Mouse (Mus musculus) stomach, embryonic 15.5 days (tissue): Measurements from ENCODE around the gene Agap1. TPM values are rescaled to one million over a fixed set of nuclear protein-coding genes. Genes with fewer than 3 reads are reported as not detected.
A peak's percentile ranks its signal among the peaks of the same experiment; 100 is the strongest.

ENCODE experiments used
- ATAC-seq: fragments of 200-750 bp; cut with Nextera tagmentation; 2 replicates; pipeline ENCODE4 v1.8.0; 2017; ENCODE audit warnings: low read depth, moderate number of reproducible peaks, moderate TSS enrichment; ENCODE audit not compliant: insufficient read depth, low FRiP score
- H3K27ac ChIP-seq: fragments of 300-500 bp; sonication (generic); 2 replicates; pipeline ENCODE4 v1.5.1; 2015; ENCODE audit warnings: mild to moderate bottlenecking, inconsistent platforms
- H3K27me3 ChIP-seq: fragments of 300-500 bp; sonication (generic); replicated peaks from 2 replicates; pipeline ENCODE4 v1.6.1; 2015; ENCODE audit warnings: inconsistent platforms
- H3K36me3 ChIP-seq: fragments of 300-500 bp; sonication (generic); 2 replicates; pipeline ENCODE4 v1.6.1; 2015; ENCODE audit warnings: inconsistent platforms
- H3K4me1 ChIP-seq: fragments of 300-500 bp; sonication (generic); 2 replicates; pipeline ENCODE4 v1.6.1; 2015; ENCODE audit warnings: inconsistent platforms
- H3K4me2 ChIP-seq: fragments of 300-500 bp; sonication (generic); 2 replicates; pipeline ENCODE4 v1.6.1; 2015; ENCODE audit warnings: mild to moderate bottlenecking, inconsistent platforms
- H3K4me3 ChIP-seq: fragments of 300-500 bp; sonication (generic); replicated peaks from 2 replicates; pipeline ENCODE4 v1.5.1; 2015; ENCODE audit warnings: inconsistent platforms
- H3K9ac ChIP-seq: fragments of 300-500 bp; sonication (generic); 2 replicates; pipeline ENCODE4 v1.6.1; 2015; ENCODE audit warnings: inconsistent platforms
- H3K9me3 ChIP-seq: fragments of 300-500 bp; sonication (generic); 2 replicates; pipeline ENCODE4 v1.6.1; 2016; ENCODE audit warnings: inconsistent platforms
- WGBS: fragments of 180-500 bp; shearing (Covaris S2); methylation state at CpG from one replicate; pipeline ENCODE4 v1.1.7; 2015; 5-methylcytosine and 5-hydroxymethylcytosine counted together
- polyA plus RNA-seq: library from polyadenylated mRNA; unstranded; fragments of >200 nt; fragmentation: Nextera tagmentation; extraction: Ambion mirVana; gene quantifications from 2 replicates; pipeline ENCODE4 v1.2.1, GENCODE M21; 2015

Agap1 gene
- polyA plus RNA-seq, 1 experiment from 2014 or later: 9.3 TPM

DNA sequence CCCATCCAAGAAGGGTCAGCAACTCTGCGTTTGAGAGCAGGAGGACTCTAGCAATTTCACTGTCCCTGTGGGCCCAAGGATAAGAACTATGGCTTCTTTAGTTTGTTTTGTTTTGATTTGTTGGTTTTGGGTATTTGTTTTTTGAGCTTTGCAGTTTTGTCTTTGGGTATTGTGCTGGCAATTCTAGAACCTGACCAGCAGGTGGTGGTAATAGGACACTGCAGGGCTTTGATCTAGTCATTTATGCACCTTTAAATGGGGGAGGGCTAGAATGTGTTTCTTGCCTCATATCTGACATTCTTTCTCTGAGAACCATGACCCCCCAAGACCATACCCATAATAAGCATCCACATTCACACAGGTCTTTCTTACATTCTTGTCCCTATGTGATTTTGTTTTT lies 315.7 kb downstream of the Agap1 start:
- Histone ChIP-seq H3K27ac (no peak overlapping the region), H3K4me2 (no peak overlapping the region), H3K27me3 (no peaks in the 10 kb centered on the region), H3K36me3 (no peaks in the 10 kb centered on the region), H3K9ac (no peak overlapping the region), H3K9me3 (no peaks in the 10 kb centered on the region), H3K4me1 (no peaks in the 10 kb centered on the region), H3K4me3 (no peak overlapping the region)
- 76% methylated on average over 1 of the region's 1 CpGs for WGBS
- ATAC-seq: no peak

DNA sequence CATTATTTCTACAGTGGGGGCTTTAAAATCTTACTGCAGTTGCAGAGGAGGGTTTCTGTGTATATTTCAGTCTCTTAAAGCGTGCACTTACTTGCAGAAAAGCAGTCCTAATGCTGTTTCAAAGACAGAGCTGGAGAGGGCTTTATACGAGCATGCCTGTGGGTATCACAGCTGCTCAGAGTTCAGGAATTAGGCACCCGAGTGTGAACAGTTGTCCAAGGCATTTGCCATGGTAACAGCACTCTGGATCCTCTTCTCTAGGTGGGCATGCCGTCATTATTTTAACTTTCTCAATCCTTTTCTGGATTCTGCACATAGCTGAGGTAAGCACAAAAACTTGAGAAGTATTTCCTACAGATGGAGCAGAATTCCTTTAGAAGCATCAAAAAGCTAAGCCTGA lies 321.1 kb downstream of the Agap1 start:
- H3K4me2 ChIP-seq: no peak overlapping the region
- no peaks in the 10 kb centered on the region for H3K9me3 ChIP-seq
- no peak overlapping the region for H3K27ac ChIP-seq
- no peak overlapping the region for H3K9ac ChIP-seq
- H3K27me3 ChIP-seq: no peaks in the 10 kb centered on the region
- H3K36me3 ChIP-seq: no peaks in the 10 kb centered on the region
- WGBS: 52% methylated on average over 4 of the region's 4 CpGs
- no peak for ATAC-seq
- H3K4me1 ChIP-seq: no peaks in the 10 kb centered on the region
- H3K4me3 ChIP-seq: no peak overlapping the region

DNA sequence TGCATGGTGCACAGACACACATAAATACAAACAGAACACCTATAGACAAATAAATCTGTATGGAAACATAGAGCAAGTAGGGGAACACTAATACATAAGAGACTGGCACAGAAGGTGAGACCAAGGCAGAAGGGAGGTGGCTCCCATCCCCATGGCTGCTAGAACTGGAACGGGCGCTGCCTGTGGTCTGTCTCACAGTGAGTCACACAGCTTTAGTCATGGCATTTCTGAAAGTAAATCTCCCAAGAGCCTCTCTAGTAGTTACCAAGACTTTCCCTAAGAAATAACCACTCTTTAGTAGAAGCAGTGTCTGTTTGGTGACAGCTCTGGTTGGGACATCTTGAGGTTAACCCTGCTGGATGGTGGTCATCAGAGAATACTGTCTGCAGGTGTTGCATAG lies 326.1 kb downstream of the Agap1 start:
- H3K4me3 ChIP-seq: no peak overlapping the region
- no peak overlapping the region for H3K4me2 ChIP-seq
- H3K4me1 ChIP-seq: no peaks in the 10 kb centered on the region
- no peaks in the 10 kb centered on the region for H3K9me3 ChIP-seq
- no peak overlapping the region for H3K27ac ChIP-seq
- 88% methylated on average over 2 of the region's 2 CpGs for WGBS
- no peak for ATAC-seq
- H3K27me3 ChIP-seq: no peaks in the 10 kb centered on the region
- H3K36me3 ChIP-seq: no peaks in the 10 kb centered on the region
- no peak overlapping the region for H3K9ac ChIP-seq

DNA sequence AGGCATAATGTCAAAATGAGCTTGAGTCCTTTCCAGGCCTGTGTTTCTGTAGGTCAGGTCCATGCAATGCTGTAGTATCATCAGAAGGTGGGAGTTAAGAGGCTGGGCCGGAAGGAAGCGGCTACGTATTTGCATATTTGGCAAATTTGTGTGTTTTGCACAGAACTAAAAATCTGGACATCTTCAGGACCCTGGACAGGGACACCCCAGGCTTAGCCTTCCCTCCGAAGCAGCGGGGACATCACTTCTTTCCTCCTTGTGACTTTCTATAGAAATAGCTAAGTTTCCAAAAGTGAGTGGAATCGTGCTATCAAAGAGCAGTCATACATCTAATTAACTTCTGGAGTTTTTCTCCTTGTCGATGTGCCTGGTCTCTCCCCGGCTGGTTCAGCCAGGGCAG lies 327.3 kb downstream of the Agap1 start:
- Histone ChIP-seq H3K36me3 (no peaks in the 10 kb centered on the region), H3K9ac (no peak overlapping the region), H3K4me1 (no peaks in the 10 kb centered on the region), H3K4me2 (no peak overlapping the region), H3K27me3 (no peaks in the 10 kb centered on the region), H3K4me3 (no peak overlapping the region), H3K9me3 (no peaks in the 10 kb centered on the region), H3K27ac (no peak overlapping the region)
- no peak for ATAC-seq
- WGBS: 56% methylated on average over 8 of the region's 8 CpGs

DNA sequence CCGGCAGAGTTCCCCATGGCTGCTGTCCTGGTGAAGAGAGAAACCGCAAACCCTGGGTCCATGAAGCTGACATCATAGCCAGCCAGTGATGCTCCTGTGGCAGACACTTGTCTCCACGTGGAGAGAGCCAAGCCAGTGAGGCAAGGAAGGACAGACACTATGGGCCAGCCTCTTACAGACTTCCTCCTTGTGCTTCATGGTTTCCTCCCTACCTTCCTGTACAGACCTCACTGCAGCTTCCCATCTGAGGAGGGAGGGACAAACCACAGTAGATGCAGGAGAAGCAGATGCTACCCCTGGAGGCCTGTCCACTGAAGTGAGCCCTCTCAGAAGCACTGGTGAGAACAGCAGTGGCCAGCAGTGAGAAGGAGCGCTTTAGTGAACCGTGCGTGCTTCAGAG lies 332.2 kb downstream of the Agap1 start:
- Histone ChIP-seq H3K4me1 (no peaks in the 10 kb centered on the region), H3K4me2 (no peak overlapping the region), H3K9me3 (no peaks in the 10 kb centered on the region), H3K9ac (no peak overlapping the region), H3K27me3 (no peaks in the 10 kb centered on the region), H3K27ac (no peak overlapping the region), H3K36me3 (no peaks in the 10 kb centered on the region), H3K4me3 (no peak overlapping the region)
- 75% methylated on average over 6 of the region's 6 CpGs for WGBS
- no peak for ATAC-seq

DNA sequence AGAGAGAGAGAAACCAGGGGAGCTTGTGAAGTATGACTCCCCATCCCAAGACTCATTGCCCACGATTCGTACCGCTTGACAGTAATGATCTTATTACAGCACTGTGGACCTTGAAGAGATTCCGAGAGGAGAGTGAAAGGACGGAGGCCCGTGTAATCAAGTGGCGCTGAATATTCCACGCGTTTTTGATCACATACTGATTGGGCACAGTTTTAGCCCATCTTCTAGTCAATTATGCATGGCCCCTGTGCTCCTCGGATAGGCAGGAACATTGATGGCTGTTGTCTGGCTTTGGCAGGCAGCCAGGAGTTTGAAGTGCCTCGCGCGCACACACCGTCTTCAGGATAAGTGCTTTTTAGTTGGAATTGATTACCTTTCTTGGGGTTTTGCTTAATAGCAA lies 344.1 kb downstream of the Agap1 start:
- Histone ChIP-seq H3K4me3 (no peak overlapping the region), H3K4me1 (no peaks in the 10 kb centered on the region), H3K4me2 (no peak overlapping the region), H3K27me3 (no peaks in the 10 kb centered on the region), H3K36me3 (no peaks in the 10 kb centered on the region), H3K9me3 (no peaks in the 10 kb centered on the region), H3K9ac (no peak overlapping the region), H3K27ac (no peak overlapping the region)
- ATAC-seq: no peak
- 64% methylated on average over 14 of the region's 14 CpGs for WGBS

DNA sequence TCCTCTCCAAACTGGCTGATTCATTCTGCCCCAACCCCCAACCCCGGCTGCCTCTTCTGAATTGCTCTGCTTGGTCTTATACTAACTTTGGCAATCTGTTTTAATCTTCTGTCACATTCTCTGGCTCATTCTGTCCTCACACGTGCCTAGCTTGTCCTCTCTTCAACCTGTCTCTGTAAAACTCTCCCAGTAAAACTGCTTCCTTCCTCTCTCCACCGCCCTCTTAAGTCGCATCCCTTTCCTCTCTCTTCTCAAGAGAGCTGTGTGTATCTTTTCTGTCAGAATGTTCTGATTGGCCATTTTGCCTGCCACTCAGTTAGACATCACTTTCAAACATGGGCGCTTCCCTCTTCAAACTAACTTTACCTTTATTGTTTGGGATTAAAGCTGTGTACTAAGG lies 346.9 kb downstream of the Agap1 start:
- Histone ChIP-seq H3K36me3 (no peaks in the 10 kb centered on the region), H3K9me3 (no peaks in the 10 kb centered on the region), H3K4me1 (no peaks in the 10 kb centered on the region), H3K27me3 (no peaks in the 10 kb centered on the region), H3K4me3 (no peak overlapping the region), H3K27ac (no peak overlapping the region), H3K9ac (no peak overlapping the region), H3K4me2 (no peak overlapping the region)
- ATAC-seq: no peak
- WGBS: 64% methylated on average over 5 of the region's 5 CpGs

DNA sequence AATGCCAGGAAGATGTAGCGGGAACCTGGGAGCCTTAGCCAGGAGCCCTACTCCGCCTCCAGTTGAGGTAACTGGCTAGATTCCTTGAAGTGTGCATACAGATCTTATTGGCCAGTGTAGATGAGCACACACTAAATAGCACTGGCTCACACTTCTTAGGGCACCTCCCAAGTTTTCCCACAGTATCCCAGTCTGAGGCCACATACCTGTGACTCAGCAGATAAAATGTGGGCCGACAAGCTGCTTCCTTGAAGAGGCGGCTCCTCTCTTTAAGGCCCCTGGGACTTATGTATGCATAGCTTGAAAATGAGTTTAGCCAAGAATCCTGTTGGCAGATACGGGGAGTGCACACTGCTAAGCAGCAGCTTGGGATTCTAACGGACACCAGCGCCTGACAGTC lies 350.4 kb downstream of the Agap1 start:
- H3K4me1 ChIP-seq: no peaks in the 10 kb centered on the region
- H3K4me3 ChIP-seq: no peak overlapping the region
- H3K27ac ChIP-seq: no peak overlapping the region
- no peaks in the 10 kb centered on the region for H3K9me3 ChIP-seq
- no peaks in the 10 kb centered on the region for H3K27me3 ChIP-seq
- H3K4me2 ChIP-seq: no peak overlapping the region
- no peaks in the 10 kb centered on the region for H3K36me3 ChIP-seq
- no peak overlapping the region for H3K9ac ChIP-seq
- WGBS: 89% methylated on average over 7 of the region's 7 CpGs
- no peak for ATAC-seq

DNA sequence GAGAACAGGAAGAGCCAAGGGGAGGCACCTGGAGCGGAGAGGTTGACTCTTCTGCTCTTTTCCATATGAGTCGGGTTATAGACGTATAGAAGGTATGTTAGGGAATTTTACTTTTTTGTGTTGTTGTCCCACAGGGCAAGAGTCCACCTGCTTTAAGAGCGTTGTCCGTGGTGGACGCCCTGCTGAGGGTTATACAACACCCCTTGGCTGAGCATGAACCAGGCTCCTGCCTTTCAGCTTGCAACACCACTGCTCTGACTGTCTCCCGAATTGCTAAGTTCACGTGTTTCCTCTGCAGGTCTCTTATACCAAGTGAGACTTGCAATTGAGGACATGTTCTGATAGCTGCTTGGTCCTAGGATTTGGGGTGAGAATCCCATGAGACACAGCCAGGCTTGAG lies 358.2 kb downstream of the Agap1 start:
- Histone ChIP-seq H3K36me3 (no peaks in the 10 kb centered on the region), H3K27ac (no peak overlapping the region), H3K27me3 (no peaks in the 10 kb centered on the region), H3K9me3 (no peaks in the 10 kb centered on the region), H3K4me3 (no peak overlapping the region), H3K4me2 (no peak overlapping the region), H3K9ac (no peak overlapping the region), H3K4me1 (no peaks in the 10 kb centered on the region; the same call in 1 of the 2 replicates)
- ATAC-seq: no peak
- WGBS: 92% methylated on average over 8 of the region's 8 CpGs

DNA sequence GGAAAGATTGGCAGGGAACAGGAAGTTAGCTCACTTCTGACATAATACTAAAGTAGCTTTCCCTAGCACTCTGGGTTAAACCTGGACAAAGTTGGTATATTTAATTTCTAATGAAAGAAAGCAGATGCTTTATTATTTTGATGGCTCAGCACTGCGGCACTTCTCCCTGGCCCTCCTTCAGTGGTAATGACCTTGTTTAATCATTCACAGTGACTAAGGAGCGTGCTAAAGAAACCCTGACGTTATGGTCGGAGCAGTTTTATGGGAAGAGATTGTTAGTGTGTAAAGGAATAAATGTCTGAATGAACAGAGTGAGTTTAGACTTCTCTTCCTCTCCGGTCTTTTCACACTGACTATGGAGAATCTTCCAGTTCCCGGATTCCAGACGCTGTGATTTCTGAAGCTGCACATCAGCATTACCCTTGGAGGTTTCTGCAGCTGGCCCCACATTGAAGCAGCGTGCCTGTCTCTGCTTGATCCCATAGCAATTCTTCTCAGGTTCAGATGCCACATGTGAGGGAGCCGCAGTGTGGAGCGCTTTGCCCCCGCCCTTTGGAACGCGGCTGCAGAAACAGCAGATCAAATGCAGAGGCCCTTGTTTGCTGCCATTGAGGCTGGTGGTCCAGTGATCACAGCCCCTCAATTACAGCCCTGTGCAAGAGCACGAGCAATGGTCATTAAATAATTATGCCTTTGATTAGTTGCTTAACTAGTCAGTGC lies 362.0 kb downstream of the Agap1 start:
- H3K9me3 ChIP-seq: no peaks in the 10 kb centered on the region
- H3K27ac ChIP-seq: no peak overlapping the region
- no peak for ATAC-seq
- H3K4me2 ChIP-seq: no peak overlapping the region
- no peak overlapping the region for H3K9ac ChIP-seq
- H3K36me3 ChIP-seq: no peaks in the 10 kb centered on the region
- 48% methylated on average over 14 of the region's 14 CpGs for WGBS
- H3K4me1 ChIP-seq: no peaks in the 10 kb centered on the region; the same call in 1 of the 2 replicates
- no peak overlapping the region for H3K4me3 ChIP-seq
- no peaks in the 10 kb centered on the region for H3K27me3 ChIP-seq

DNA sequence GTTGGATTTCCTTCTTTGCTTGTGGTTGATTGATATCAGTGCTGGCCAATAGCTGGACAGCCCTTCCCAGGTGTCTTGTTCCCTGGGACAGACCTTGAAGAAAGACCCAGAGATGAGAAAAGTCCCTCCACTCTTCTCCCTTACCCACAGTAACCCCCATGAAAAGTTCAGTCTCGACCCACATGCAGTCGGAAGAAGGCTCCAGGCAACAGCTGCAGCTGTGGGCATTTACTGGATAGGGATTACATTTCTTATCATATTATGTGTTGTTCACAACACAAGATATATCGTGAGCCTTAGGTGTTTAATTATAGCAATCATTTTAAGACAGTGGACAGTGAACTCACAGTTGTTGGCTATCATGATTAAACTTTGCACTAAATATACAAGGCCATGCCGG lies 367.2 kb downstream of the Agap1 start:
- Histone ChIP-seq H3K9ac (no peak overlapping the region), H3K4me2 (no peak overlapping the region), H3K4me1 (no peaks in the 10 kb centered on the region), H3K4me3 (no peak overlapping the region), H3K9me3 (no peaks in the 10 kb centered on the region), H3K27ac (no peak overlapping the region), H3K36me3 (no peaks in the 10 kb centered on the region), H3K27me3 (no peaks in the 10 kb centered on the region)
- WGBS: 85% methylated on average over 4 of the region's 4 CpGs
- no peak for ATAC-seq

DNA sequence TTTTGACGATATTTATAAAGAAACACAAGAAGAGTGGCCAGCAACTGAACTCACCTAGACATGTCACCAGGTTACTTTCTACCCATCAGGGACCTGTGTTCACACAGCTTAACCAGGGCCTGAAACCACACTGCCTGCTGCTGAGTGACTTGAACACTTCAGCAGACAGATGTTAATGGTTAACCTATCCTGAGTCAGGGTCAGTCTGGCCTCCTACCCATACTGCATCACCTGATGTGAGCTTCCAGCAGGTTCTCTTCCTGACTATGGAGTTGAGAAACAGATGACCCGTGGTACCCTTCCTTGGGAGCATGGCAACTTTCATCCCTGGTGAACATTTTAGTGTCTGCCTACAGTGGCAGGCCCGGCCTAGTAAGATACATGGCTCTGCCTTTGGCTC lies 367.8 kb downstream of the Agap1 start:
- no peaks in the 10 kb centered on the region for H3K4me1 ChIP-seq
- no peaks in the 10 kb centered on the region for H3K9me3 ChIP-seq
- H3K27ac ChIP-seq: no peak overlapping the region
- no peak overlapping the region for H3K4me3 ChIP-seq
- WGBS: 79% methylated on average over 3 of the region's 3 CpGs
- ATAC-seq: no peak; the same call in 1 of the 2 replicates
- H3K9ac ChIP-seq: no peak overlapping the region
- H3K27me3 ChIP-seq: no peaks in the 10 kb centered on the region
- H3K4me2 ChIP-seq: no peak overlapping the region
- no peaks in the 10 kb centered on the region for H3K36me3 ChIP-seq

DNA sequence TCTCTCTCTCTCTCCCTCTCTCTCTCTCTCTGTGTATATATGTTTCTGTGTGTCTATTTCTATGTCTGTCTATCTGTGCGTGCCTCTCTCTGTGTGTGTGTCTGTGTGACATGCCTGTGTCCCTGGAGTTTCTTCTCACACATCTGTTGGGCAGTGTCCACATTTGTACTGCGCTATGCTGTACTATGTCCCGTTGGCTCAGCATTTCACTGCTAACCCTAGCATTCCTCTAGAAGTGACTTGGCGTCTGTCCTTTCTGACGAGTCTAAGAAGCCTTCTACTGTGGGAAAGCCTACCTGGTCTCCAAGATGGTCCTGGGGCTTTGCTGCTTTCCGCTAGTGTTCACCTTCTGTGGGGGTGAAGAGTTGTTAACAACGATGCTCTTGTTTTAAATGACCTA lies 368.4 kb downstream of the Agap1 start:
- H3K27me3 ChIP-seq: no peaks in the 10 kb centered on the region
- H3K4me2 ChIP-seq: no peak overlapping the region
- H3K27ac ChIP-seq: no peak overlapping the region
- H3K4me1 ChIP-seq: no peaks in the 10 kb centered on the region
- no peak overlapping the region for H3K9ac ChIP-seq
- 86% methylated on average over 7 of the region's 7 CpGs for WGBS
- no peaks in the 10 kb centered on the region for H3K36me3 ChIP-seq
- H3K9me3 ChIP-seq: no peaks in the 10 kb centered on the region
- 0 out of 2 replicates have a peak, but pooled peaks have one; percentile 43 for ATAC-seq
- no peak overlapping the region for H3K4me3 ChIP-seq
